Mouse (Mus musculus) adrenal gland, adult 8-10 months (tissue): ENCODE data around the gene Coil. TPM values are rescaled to one million over a fixed set of nuclear protein-coding genes. Genes with fewer than 3 reads are reported as not detected.
"Not testable (repeated sequence)": the region's sequence is repeated elsewhere in the genome, so short reads cannot be mapped to it uniquely, and the experiment has no call there.

Experiments used
- DNase-seq: peaks from one replicate; pipeline ENCODE4 v3.0.0; 2022
- total RNA-seq, 4 experiments: library from RNA; stranded (reverse); gene quantifications; 2 replicates each; pipeline ENCODE4 v1.2.4; 2022

Gene Coil
- total RNA-seq, 4 experiments from 2014 or later = 9.1 to 16.0 (median 12.9) TPM

DNA sequence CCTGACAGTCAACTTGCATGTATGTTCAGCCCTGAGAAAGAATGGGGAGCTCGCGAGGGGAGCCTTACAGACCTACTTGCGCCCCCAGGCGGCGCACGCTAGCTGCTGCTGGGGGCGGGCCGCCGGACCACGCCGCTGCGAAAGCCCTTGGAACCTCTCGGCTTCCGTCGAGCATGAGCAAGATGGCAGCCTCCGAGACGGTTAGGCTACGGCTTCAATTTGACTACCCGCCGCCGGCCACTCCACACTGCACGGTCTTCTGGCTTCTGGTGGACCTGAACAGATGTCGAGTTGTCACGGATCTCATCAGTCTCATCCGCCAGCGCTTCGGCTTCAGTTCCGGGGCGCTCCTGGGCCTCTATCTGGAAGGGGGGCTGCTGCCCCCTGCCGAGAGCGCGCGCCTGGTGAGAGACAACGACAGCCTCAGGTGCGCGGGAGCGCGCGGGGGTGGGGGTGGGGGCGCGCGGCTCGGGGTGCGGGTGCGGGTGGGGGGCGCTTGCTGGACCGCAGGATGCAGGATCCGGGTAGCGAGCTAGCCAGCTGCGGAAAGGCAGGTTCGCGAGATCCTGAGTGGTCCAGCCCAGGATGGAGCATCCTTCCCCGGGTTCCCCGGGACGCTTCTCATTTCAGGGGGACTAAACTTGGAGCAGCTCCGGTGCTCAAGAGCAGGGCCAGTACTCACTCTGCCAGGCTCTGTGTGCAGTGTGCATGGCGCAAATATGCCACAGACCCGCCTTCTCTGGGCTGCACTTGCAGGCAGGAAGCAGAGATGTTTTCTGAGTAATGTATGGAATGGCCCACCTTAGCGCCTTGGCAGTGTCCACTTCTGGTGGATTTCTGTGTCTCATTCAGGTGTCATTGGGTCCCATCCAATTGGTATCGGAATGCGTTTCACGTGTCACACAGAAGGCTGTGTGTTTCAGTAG is 4.0 kb downstream of the Coil start:
- peak; percentile 89 for DNase-seq

DNA sequence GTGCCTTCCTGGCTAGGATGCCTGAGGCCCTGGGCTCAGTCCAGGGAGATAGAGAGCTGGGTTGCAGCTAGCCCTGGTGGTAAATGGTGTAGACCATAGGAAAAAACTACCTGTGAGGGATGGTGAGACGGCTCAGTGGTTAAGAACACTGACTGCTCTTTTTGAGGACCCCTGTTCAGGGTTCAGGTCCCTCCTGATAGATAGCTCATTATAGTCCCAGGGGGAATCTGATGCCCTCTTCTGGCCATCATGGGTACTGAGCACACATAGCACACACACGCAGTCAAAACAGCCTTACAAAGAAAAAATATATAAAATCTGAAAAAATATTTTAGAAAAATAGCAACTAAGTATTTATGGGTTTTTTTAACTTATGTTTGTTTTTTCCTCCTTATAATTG is 6.3 kb downstream of the Coil start:
- no peak for DNase-seq

DNA sequence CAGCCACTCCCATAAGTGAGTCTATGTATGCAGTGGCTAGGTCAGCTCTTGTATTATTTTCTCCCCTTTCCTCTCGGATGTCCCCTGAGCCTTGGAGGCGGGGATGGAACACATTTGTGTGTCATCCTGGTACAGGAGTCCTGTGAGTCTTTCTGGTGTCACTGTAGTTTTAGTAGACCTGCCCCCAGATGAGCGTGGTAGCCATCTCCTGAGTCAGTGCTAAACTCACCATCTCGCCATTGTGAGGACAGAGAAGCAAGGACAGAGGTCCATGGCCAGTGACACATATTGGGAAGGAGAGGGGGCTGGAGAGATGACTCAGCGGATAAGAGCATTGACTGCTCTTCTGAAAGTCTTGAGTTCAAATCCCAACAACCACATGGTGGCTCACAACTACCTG is 7.1 kb downstream of the Coil start:
- no peak for DNase-seq

DNA sequence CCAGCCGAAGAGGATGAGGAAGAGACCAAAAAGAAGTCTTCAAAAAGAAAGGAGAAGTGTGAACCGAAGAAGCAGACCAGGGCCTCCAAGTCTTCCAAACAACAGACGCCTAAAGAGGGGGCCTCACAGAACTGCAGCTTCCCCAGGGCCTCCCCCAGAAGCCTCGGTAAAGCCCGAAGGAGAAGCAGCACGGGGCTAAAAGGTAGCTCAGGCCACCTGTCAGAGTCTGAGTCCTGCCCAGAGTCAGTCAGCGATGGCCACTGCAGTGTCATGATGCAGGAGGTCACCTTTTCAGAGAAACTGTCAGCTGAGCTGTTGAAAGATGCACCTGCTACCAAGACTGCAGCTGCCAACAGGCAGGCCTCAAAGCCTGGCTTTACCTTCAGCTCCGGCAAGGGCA is 11.3 kb downstream of the Coil start:
- no peak for DNase-seq

DNA sequence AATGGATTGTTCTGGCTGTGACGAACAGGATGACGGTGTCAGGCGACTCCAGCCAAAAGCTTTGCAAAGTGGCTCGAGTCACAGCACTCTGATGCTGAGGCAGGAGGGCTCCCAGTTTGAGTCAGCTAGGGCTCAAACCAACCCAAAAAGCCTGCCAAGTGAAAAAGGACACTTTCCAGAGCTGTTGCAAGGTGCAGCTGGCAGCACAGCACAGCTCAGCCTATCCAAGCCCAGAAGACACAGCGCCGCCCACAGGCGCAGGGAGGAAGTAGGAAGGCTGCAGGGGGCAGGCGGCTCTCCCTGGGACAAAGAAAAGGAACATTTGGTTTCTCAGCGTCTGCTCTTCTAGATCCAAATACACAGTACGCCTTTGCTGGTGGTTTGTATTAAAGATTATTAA is 16.6 kb downstream of the Coil start:
- no peak for DNase-seq

DNA sequence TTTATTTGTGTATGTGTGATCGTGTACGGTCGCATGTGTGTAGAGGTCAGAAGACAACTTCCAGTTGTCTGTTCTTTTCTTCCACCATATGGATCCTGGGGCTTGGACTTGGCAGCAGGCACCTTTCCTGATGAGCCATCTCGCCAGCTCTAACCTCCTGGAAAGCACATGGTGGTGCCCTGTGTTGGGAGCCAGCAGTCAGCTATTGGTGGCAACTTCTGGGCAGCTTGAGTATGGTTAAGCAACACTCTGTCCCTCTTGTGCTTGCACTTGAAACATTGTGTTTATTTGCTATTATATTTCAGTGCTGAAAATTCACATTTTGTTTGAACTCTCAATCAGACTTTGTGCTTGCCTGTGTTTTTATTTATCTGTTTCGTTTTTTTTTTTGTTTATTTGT is 18.9 kb downstream of the Coil start:
- DNase-seq = no peak

DNA sequence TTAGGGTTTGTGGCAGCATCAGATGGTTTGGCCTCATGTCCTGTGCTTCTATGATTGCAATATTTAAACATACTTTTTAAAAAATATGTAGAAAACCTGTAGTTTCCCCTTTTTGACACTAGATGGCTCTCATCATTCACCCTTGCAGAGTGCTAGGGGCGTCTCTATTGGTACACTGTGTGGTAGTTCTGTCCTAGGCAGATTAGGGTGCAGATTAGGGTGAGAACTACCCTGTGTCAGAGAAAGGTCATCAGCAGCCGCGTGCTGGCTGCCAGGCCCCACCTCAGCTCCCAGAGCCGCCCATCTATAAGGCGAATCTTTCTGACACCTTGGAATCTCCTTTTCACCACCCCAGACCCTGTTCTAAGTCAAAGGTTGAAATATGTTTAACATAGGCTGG is 19.5 kb downstream of the Coil start:
- DNase-seq = no peak

DNA sequence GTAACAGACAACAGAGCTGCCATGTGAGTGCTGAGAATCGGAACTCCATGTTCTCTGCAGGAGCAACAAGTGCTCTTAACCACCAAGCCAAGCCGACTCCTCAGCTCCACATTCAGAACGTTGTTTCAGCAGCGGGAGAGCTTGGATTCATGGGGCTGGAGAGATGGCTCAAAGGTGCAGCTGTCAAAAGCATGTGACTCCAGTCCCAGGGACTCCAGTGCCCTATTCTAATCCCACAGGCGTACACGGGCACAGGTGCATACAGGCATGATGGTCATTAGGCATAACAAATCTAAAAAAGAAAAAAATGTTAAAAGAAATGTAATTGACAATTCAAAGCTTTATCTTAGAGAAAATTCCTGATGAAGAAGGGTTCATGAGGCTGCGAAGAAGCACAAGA is 23.1 kb downstream of the Coil start:
- DNase-seq = no peak

DNA sequence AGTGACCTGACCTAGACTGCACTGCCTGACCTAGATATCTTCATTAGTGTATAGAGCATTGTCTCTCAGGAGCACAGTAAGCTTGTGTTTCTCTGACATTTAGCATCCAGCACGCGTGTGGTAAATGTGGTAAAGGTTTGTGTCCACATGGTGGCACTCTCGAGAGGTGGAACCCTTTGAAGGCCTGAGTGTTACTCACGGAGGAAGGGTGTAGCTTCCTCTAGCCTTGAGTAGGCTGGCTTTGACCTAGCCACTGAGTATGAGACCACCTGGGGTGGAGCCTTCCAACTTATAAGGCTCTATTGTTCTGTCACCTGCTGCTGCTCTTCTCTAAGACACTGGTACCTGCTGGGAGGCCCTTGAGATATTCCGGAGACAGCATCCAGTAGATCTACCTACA is 23.6 kb downstream of the Coil start:
- peak; percentile 75 for DNase-seq

DNA sequence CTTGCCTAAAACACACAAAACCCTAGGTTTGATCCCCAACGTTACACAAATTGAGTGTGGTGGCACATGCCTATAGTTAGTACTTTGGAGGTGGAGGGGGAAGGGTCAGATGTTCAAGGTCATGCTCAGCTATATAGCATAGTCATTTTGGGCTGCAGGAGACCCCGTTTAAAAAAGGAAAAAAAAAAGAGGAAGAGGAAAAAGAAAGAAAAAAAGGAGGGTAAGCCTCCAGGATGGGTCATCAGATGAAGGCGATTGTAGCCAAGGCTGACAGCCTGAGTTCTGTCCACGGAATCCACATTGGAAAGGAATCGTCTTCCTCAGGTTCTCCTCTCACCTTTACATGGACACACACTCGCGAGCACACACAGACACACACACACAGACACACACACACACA is 24.4 kb downstream of the Coil start:
- DNase-seq = no peak

DNA sequence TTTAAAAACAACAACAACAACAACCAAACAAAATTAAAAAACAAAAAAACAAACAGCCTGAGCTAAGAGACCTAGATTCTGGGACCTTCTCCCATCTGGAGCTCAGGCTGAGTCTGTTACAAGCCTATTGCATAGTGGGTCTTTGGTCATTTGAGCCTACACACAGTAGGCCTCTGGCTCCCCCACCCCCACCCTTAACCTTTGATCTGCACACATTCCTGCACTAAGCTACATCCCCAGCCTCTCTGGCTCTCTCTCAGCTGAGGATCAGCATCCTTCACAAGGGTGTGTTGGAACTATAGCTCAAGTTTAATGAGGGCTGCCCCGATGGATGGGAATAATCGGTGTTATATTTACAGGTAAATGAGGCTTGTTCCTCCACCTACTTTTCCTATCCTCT is 25.6 kb downstream of the Coil start:
- no peak for DNase-seq

DNA sequence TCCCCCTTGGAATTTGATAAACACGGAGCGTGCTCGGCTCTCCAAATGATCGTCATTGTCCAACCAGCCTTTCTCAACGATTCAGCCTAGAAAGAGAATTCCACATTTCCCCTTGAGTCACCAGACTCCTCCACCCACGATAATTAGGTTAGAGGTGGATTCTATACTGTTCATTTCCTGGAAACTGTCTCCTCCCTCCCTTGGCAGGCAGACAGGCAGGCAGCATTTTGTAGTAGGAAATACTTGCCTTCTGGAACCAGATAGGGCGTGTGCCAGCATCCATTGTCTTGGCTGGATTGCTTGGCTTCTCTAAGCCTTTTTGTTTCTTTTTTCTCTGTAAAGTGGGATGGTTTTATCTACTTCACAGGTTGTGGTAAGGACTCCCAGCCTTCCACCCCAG is 26.4 kb downstream of the Coil start:
- DNase-seq = no peak

DNA sequence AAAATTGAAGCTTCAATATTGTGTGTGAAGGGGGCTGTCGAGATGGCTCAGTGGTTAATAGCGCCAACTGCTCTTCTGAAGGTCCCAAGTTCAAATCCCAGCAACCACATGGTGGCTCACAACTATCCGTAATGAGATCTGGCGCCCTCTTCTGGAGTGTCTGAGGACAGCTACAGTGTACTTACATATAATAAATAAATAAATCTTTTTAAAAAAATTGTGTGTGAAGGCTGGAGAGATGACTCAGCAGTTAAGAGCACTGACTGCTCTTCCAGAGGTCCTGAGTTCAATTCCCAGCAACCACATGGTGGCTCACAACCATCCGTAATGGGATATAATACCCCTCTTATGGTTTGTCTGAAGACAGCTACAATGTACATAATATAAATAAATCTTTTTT is 27.3 kb downstream of the Coil start:
- DNase-seq = not testable (repeated sequence)

DNA sequence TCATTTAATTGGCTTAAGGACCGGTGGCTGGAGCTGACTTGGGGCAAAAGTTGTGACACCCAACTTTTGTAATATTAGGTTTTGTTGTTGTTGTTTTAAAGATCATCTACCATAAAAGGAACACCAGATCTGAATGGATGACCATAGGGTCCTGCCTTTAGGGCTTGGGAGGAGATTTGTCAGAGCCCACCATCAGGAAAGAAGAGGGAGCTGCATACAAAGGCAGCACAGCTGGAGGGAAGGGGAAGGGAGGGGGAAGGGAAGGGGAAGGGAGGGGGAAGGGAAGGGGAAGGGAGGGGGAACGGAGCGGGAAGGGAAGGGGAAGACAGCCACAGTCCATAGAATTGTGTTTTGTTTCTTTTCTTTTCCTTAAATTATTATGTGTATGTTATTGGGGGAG is 28.4 kb downstream of the Coil start:
- DNase-seq = no peak

DNA sequence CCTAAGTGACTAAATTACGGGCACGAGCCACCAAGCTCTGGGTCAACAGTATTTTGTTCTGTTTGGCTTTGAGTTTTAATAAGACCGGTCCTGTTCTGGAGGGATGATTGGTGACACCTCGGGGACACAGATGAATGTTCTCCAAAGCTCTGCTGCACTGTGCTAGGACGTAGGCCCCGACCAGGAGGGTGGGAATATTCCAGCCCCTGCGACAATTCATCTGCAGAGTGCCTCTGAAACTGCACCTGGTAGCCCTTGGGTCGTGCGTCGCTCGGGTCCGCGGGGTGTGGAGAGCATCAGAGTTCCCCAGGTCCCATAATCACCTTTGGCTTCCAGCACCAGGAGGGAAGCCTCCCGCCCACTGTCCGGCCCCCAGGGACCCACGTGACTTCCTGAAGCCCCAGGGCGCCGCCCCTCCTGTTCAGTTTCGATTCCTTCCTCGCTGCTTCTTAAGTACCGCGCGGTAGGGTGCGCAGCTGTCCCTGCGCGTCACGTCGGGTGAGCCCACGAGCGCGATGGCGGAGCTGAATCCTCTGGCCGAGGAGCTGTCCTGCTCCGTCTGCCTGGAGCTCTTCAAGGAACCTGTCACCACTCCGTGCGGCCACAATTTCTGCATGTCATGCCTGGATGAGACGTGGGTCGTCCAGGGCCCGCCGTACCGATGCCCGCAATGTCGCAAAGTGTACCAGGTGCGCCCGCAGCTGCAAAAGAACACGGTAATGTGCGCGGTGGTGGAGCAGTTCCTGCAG is 29.1 kb downstream of the Coil start, which contains the start of gene Trim25:
Gene Trim25 (plus strand): TSS at position 403 of the 749 bp plus-strand sequence.
- DNase-seq = peak; percentile 94

DNA sequence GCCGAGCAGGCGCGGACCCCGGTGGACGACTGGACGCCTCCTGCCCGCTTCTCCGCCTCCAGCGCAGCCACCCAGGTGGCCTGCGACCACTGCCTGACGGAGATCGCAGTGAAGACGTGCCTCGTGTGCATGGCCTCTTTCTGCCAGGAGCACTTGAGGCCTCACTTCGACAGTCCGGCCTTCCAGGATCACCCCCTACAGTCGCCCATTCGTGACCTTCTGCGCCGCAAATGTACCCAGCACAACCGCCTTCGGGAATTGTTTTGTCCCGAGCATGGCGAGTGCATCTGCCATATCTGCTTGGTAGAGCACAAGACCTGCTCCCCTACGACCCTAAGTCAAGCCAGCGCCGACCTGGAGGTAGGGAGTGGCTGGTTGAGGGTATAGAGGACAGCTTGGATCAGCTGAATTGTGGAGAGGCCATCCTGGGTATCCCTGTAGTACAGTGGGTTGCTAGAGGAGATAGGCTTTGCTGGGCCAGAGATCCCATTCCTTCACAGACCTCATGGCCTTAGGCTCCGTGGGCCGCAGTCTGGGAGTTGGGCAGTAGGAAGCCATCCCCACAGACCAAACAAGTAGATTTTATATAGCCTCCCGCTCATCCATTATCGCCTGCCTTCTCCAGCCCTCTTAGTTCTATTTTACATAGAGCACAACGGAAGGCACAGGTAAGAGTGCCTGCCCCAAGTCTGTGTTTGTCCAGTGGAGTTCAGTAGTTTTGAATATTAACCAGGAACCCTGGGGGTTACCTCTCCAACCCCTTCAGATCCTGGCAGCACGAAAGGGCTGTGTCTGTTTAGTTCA is 29.9 kb downstream of the Coil start:
- DNase-seq = no peak

DNA sequence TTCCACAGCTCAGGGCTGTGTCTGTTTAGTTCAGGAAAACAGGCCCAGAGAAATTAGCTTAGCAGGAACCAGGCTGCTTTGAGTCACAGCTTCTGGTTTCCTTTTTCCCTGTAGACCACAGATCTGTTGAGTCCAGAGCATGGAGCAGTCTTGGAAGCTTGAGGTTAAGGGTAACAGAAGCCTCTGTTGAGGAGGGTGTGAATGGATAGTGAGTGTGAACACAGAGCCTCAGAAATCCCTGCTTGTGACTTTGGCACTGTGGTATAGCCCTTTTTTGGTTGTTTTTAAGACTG is 30.4 kb downstream of the Coil start:
- no peak for DNase-seq

DNA sequence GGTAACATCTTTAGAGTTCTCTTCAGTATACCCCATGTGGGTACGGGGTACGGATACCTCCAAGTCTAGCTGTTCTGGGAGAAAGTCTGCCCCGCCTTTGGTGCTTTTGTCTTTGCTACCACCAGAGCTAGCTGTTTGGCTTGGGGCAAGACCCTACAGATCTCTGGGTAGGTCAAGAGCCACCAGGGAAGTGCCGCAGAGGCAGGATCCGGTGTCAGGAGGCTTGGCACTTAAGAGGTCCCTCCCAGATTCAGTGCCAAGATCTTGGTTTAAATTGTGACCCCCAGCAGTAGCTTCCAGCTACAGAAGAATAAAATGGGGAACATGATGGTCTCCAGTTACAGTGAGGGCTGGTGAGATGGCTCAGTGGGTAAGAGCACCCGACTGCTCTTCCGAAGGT is 31.5 kb downstream of the Coil start:
- no peak for DNase-seq

DNA sequence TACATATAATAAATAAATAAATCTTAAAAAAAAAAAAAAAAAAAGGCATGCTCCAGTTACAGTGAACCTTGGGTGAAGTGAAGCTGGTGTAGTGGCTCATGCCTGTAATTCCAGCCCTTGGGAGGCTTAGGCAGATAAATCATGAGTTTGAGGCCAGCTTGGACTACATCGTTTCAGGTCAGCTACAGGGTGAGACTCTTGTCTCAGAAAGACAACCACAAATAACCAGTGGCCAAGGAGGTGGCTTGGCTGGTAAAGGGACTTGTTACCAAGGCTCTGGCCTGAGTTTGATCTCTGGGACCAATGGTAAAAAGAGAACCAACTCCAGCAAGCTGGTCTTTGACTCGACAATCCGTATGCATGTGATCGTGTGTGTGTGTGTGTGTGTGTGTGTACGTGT is 32.0 kb downstream of the Coil start:
- DNase-seq = no peak

DNA sequence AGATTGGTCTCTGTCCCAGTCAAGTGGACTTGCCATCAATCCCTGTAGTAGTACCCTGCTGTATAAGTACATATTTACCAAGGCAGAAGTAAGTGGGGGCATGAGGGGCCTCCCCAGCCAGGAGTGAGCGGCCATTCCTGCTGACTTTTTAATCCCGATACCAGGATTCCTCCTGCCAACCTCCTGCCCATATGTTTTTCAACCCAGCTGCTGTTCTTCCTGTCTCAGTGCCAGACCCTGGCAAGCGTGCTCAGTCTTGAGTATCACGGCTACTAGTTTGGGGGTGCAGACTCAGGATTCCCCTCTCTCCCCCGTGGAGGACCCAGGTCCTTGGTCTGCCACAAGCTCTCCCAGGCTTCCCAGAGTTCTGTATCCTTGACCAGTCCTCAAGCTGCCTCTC is 32.6 kb downstream of the Coil start:
- DNase-seq = no peak

DNA sequence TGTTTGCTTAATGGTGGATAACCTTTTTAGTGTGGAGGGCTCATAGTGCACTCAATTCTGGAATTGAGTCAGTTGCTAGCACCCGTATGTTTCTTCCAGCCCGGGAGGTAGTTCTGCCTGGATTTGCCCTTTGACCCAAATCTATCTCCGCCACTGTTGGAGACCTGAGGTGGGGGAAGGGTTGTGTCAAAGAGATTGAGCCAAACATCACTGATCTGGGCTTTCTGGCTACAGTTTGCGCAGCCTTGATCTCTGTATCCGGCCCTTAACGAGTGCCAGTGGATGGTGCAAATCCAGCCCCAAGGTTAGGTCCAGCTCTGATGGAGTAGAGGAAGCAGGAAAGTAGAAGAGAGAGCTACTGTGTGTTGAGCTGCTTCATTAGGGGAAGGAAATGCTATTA is 33.0 kb downstream of the Coil start:
- DNase-seq = peak; percentile 82

DNA sequence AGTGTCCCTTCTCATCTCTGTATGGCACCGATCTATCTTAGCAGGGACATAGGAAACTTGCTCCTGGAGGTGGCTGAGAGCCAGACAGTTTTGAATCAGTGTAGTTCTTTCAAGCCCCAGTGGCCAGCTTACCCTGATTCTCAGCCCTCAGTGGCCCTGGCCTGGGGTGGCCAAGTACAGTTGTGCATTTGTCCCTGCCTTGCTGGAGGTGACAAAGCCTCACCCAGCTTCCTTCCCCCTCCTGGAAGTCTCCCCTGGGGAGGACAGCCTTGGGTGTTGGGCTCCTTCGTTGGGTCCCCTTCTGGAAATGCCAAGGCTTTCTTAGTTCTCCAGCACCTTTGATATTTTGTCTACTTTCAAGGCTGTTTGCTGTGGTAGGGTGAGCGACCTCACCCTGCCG is 33.7 kb downstream of the Coil start:
- DNase-seq = peak; percentile 79

DNA sequence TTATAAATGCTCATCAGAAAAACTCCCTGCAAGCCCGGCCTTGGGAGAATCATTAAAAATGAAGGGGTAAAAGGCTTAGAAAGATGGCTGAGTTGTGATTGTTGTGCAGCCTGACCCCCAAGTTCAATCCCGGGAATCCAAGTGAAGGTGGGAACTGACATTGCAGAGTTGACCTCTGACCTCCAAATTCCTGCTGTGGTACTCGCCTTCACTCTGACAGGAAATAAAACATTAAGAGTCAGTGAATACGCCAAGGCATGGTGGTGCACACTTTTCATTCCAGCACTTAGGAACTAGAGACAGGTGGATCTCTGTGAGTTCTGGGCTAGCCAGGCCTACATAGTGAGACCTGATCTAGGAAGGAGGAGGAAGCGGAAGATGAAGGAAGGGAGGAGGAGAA is 35.4 kb downstream of the Coil start:
- DNase-seq = no peak
